Mouse (Mus musculus) neural tube, embryonic 15.5 days (tissue): Measurements from ENCODE around the gene Slc6a20b. TPM values are rescaled to one million over a fixed set of nuclear protein-coding genes. Genes with fewer than 3 reads are reported as not detected.

Experiments used
- ATAC-seq: fragments of 200-750 bp; cut with Nextera tagmentation; 2 replicates; pipeline ENCODE4 v1.8.0; 2017; ENCODE audit warnings: mild to moderate bottlenecking, moderate TSS enrichment, moderate library complexity; ENCODE audit not compliant: low FRiP score
- H3K27ac ChIP-seq: fragments of 300-500 bp; sonication (generic); replicated peaks from 2 replicates; pipeline ENCODE4 v1.5.1; 2015; ENCODE audit warnings: mild to moderate bottlenecking, inconsistent platforms
- H3K27me3 ChIP-seq: fragments of 300-500 bp; sonication (generic); replicated peaks from 2 replicates; pipeline ENCODE4 v1.6.1; 2015; ENCODE audit warnings: inconsistent platforms
- H3K36me3 ChIP-seq: fragments of 300-500 bp; sonication (generic); 2 replicates; pipeline ENCODE4 v1.6.1; 2015; ENCODE audit warnings: inconsistent platforms
- H3K4me1 ChIP-seq: fragments of 300-500 bp; sonication (generic); 2 replicates; pipeline ENCODE4 v1.6.1; 2015; ENCODE audit warnings: inconsistent platforms
- H3K4me2 ChIP-seq: fragments of 300-500 bp; sonication (generic); 2 replicates; pipeline ENCODE4 v1.6.1; 2015; ENCODE audit warnings: inconsistent platforms, mild to moderate bottlenecking, moderate library complexity
- H3K4me3 ChIP-seq: fragments of 300-500 bp; sonication (generic); replicated peaks from 2 replicates; pipeline ENCODE4 v1.5.1; 2015; ENCODE audit warnings: mild to moderate bottlenecking, inconsistent platforms
- H3K9ac ChIP-seq: fragments of 300-500 bp; sonication (generic); replicated peaks from 2 replicates; pipeline ENCODE4 v1.6.1; 2015; ENCODE audit warnings: mild to moderate bottlenecking, inconsistent platforms
- H3K9me3 ChIP-seq: fragments of 300-500 bp; sonication (generic); replicated peaks from 2 replicates; pipeline ENCODE4 v1.6.1; 2016; ENCODE audit warnings: inconsistent platforms
- WGBS: fragments of 180-500 bp; shearing (Covaris S2); methylation state at CpG from one replicate; pipeline ENCODE4 v1.1.7; 2015; ENCODE audit warnings: mixed read lengths; 5-methylcytosine and 5-hydroxymethylcytosine counted together
- polyA plus RNA-seq: library from polyadenylated mRNA; unstranded; fragments of >200 nt; fragmentation: Nextera tagmentation; extraction: Ambion mirVana; gene quantifications from 2 replicates; pipeline ENCODE4 v1.2.1, GENCODE M21; 2015

Gene Slc6a20b
- polyA plus RNA-seq, 1 experiment from 2014 or later, result 0.35 TPM

- no peaks in the 10 kb centered on the region for H3K27me3 ChIP-seq
- no peaks in the 10 kb centered on the region for H3K36me3 ChIP-seq
- no peaks in the 10 kb centered on the region for H3K4me1 ChIP-seq
- no peak for ATAC-seq
- H3K27ac ChIP-seq, result no peak overlapping the region
- no peak overlapping the region for H3K9ac ChIP-seq
- H3K9me3 ChIP-seq, result no peaks in the 10 kb centered on the region
- H3K4me2 ChIP-seq, result no peak overlapping the region
- H3K4me3 ChIP-seq, result no peak overlapping the region
Observed at GRCm38 (mm10) chr9:123638231-123638630, 5.9 kb upstream of the Slc6a20b start.

GRCm38 (mm10) chr9:123636771-123637170, 4.4 kb upstream of the Slc6a20b start:
- WGBS, result 75% methylated on average over 5 of the region's 5 CpGs
- Histone ChIP-seq H3K4me2 (no peak overlapping the region), H3K36me3 (no peaks in the 10 kb centered on the region), H3K4me1 (no peaks in the 10 kb centered on the region), H3K4me3 (no peak overlapping the region), H3K27me3 (no peaks in the 10 kb centered on the region), H3K27ac (no peak overlapping the region), H3K9ac (no peak overlapping the region), H3K9me3 (no peaks in the 10 kb centered on the region)
- ATAC-seq, result no peak

DNA sequence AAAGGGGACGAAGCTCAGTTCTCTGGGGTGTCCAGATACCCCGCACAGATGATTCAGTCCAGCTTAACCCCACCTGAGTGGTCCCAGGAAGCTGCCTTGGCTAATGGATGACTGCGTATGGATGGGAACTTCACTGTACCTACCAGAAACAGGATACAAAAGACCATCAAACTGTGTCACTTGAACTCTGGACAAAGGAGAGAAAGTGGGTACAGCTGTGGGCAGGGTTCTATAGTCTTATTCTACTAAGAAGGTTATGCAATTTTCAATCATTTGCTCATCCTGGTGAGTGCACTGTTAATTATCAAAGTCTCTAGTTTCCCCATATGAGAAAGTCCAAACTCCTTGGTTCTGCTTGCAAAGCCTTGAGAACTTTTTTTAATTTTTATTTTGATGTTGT, 628 bp upstream of the Slc6a20b start:
- ATAC-seq, result no peak
- H3K9ac ChIP-seq, result no peak overlapping the region

GRCm38 (mm10) chr9:123631666-123632065, 699 bp downstream of the Slc6a20b start:
- no peak for ATAC-seq
- Histone ChIP-seq H3K9me3 (no peaks in the 10 kb centered on the region), H3K27me3 (no peaks in the 10 kb centered on the region)

More for the DNA sequence above, 628 bp upstream of the Slc6a20b start:
- Histone ChIP-seq H3K4me1 (no peaks in the 10 kb centered on the region), H3K4me3 (no peak overlapping the region), H3K27me3 (no peaks in the 10 kb centered on the region), H3K36me3 (no peaks in the 10 kb centered on the region), H3K4me2 (no peak overlapping the region), H3K9me3 (no peaks in the 10 kb centered on the region), H3K27ac (no peak overlapping the region)
- 91% methylated on average over 3 of the region's 3 CpGs for WGBS

GRCm38 (mm10) chr9:123625821-123626220, 6.5 kb downstream of the Slc6a20b start:
- H3K4me2 ChIP-seq, result no peak overlapping the region
- no peak for ATAC-seq
- 95% methylated on average over 11 of the region's 11 CpGs for WGBS

More at GRCm38 (mm10) chr9:123631666-123632065, 699 bp downstream of the Slc6a20b start:
- H3K4me2 ChIP-seq, result no peak overlapping the region
- H3K36me3 ChIP-seq, result no peaks in the 10 kb centered on the region
- no peak overlapping the region for H3K9ac ChIP-seq
- H3K4me1 ChIP-seq, result no peaks in the 10 kb centered on the region
- WGBS, result 88% methylated on average over 3 of the region's 3 CpGs
- no peak overlapping the region for H3K27ac ChIP-seq
- H3K4me3 ChIP-seq, result no peak overlapping the region

DNA sequence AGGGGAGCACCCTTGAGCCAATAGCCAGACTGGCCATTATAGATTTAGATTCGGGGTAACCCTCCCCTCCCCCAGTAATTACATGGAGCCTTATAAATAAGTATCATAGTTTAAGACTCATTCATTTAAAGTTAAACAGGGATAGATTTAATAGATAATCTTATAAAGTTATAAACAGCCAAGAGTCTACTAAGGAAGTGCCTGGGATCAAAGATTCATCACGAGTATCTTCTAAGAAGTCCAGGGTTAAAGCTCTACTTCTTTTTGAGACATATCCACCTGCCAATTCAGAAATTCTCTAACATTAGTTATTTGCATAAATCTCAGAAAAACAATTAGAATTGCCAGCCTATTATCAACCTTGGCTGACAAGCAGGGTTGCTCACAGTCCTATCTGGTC, 7.6 kb downstream of the Slc6a20b start:
- Histone ChIP-seq H3K36me3 (no peaks in the 10 kb centered on the region), H3K27me3 (no peaks in the 10 kb centered on the region), H3K27ac (no peak overlapping the region), H3K4me2 (no peak overlapping the region), H3K4me1 (no peaks in the 10 kb centered on the region), H3K9me3 (no peaks in the 10 kb centered on the region), H3K4me3 (no peak overlapping the region), H3K9ac (no peak overlapping the region)
- ATAC-seq, result no peak
- 94% methylated on average over 2 of the region's 2 CpGs for WGBS

More at GRCm38 (mm10) chr9:123625821-123626220, 6.5 kb downstream of the Slc6a20b start:
- H3K4me3 ChIP-seq, result no peak overlapping the region
- H3K9ac ChIP-seq, result no peak overlapping the region
- no peaks in the 10 kb centered on the region for H3K4me1 ChIP-seq
- no peaks in the 10 kb centered on the region for H3K36me3 ChIP-seq
- H3K27me3 ChIP-seq, result no peaks in the 10 kb centered on the region
- no peak overlapping the region for H3K27ac ChIP-seq
- H3K9me3 ChIP-seq, result no peaks in the 10 kb centered on the region

- ATAC-seq, result no peak
- Histone ChIP-seq H3K9me3 (no peaks in the 10 kb centered on the region), H3K36me3 (no peaks in the 10 kb centered on the region), H3K4me3 (no peak overlapping the region), H3K27ac (no peak overlapping the region), H3K4me2 (no peak overlapping the region), H3K4me1 (no peaks in the 10 kb centered on the region), H3K9ac (no peak overlapping the region), H3K27me3 (no peaks in the 10 kb centered on the region)
- 77% methylated on average over 5 of the region's 5 CpGs for WGBS
Observed at GRCm38 (mm10) chr9:123620311-123621098, 11.9 kb downstream of the Slc6a20b start.

GRCm38 (mm10) chr9:123601529-123601928, 30.8 kb downstream of the Slc6a20b start:
- no peak overlapping the region for H3K9ac ChIP-seq
- no peak for ATAC-seq
- no peak overlapping the region for H3K4me2 ChIP-seq
- H3K9me3 ChIP-seq, result no peaks in the 10 kb centered on the region
- H3K27ac ChIP-seq, result no peak overlapping the region
- 70% methylated on average over 1 of the region's 1 CpGs for WGBS
- no peaks in the 10 kb centered on the region for H3K36me3 ChIP-seq
- H3K27me3 ChIP-seq, result no peaks in the 10 kb centered on the region
- no peak overlapping the region for H3K4me3 ChIP-seq
- H3K4me1 ChIP-seq, result peaks cover 11% of the 10 kb centered on the region

- Histone ChIP-seq H3K4me1 (no peaks in the 10 kb centered on the region), H3K27me3 (no peaks in the 10 kb centered on the region), H3K9me3 (no peaks in the 10 kb centered on the region), H3K4me3 (no peak overlapping the region), H3K9ac (no peak overlapping the region), H3K27ac (no peak overlapping the region), H3K4me2 (no peak overlapping the region), H3K36me3 (peaks cover 14% of the 10 kb centered on the region; the same call in 1 of the 2 replicates)
- WGBS, result 98% methylated on average over 2 of the region's 2 CpGs
- no peak for ATAC-seq
Observed at GRCm38 (mm10) chr9:123597376-123597775, 35.0 kb downstream of the Slc6a20b start.

- Histone ChIP-seq H3K27ac (no peak overlapping the region), H3K9me3 (no peaks in the 10 kb centered on the region), H3K4me1 (no peaks in the 10 kb centered on the region), H3K27me3 (no peaks in the 10 kb centered on the region), H3K36me3 (peaks cover 14% of the 10 kb centered on the region; the same call in 1 of the 2 replicates), H3K9ac (no peak overlapping the region), H3K4me2 (no peak overlapping the region), H3K4me3 (no peak overlapping the region)
- WGBS, result 94% methylated on average over 2 of the region's 2 CpGs
- no peak for ATAC-seq
Observed at GRCm38 (mm10) chr9:123596910-123597309, 35.5 kb downstream of the Slc6a20b start.

GRCm38 (mm10) chr9:123595194-123595593, 37.2 kb downstream of the Slc6a20b start:
- Histone ChIP-seq H3K27me3 (no peaks in the 10 kb centered on the region), H3K36me3 (peaks cover 23% of the 10 kb centered on the region), H3K4me2 (no peak overlapping the region), H3K9me3 (no peaks in the 10 kb centered on the region), H3K4me3 (no peak overlapping the region), H3K27ac (no peak overlapping the region), H3K9ac (no peak overlapping the region), H3K4me1 (no peaks in the 10 kb centered on the region)
- no peak for ATAC-seq
- 92% methylated on average over 4 of the region's 4 CpGs for WGBS

GRCm38 (mm10) chr9:123589240-123589910, 43.0 kb downstream of the Slc6a20b start:
- Histone ChIP-seq H3K9ac (no peak overlapping the region), H3K4me2 (no peak overlapping the region), H3K36me3 (peaks cover 39% of the 10 kb centered on the region), H3K27ac (no peak overlapping the region), H3K4me3 (no peak overlapping the region), H3K27me3 (no peaks in the 10 kb centered on the region), H3K9me3 (no peaks in the 10 kb centered on the region), H3K4me1 (no peaks in the 10 kb centered on the region)
- ATAC-seq, result no peak
- 86% methylated on average over 7 of the region's 7 CpGs for WGBS
